Mouse (Mus musculus): ENCODE measurements around the gene Mgat5. TPM values are rescaled to one million over a fixed set of nuclear protein-coding genes. Genes with fewer than 3 reads are reported as not detected.

The Mgat5 gene
- polyA plus RNA-seq, 1 experiment from 2014 or later: 4.9 TPM

GRCm38 (mm10) chr1:127316651-127317050 lies 111.8 kb downstream of the Mgat5 start:
- WGBS: 86% methylated on average over 6 of the region's 6 CpGs
- H3K36me3 ChIP-seq (replicated peaks): peaks cover 7% of the 10 kb centered on the region; the same call in 1 of the 2 replicates
- H3K4me3 ChIP-seq: no peak overlapping the region
- no peaks in the 10 kb centered on the region for H3K9me3 ChIP-seq
- no peak for DNase-seq (ENCODE audit: low spot score)
- no peaks in the 10 kb centered on the region for H3K27me3 ChIP-seq (replicated peaks; ENCODE audit: low read depth, poor library complexity, severe bottlenecking)
- H3K4me1 ChIP-seq: peaks cover 22% of the 10 kb centered on the region
- H3K27ac ChIP-seq (replicated peaks): no peak overlapping the region

- no peak overlapping the region for H3K4me3 ChIP-seq
- peaks cover 7% of the 10 kb centered on the region; the same call in 1 of the 2 replicates for H3K36me3 ChIP-seq (replicated peaks)
- H3K9me3 ChIP-seq: no peaks in the 10 kb centered on the region
- no peaks in the 10 kb centered on the region for H3K27me3 ChIP-seq (replicated peaks; ENCODE audit: low read depth, poor library complexity, severe bottlenecking)
- H3K4me1 ChIP-seq: peaks cover 22% of the 10 kb centered on the region
- H3K27ac ChIP-seq (replicated peaks): no peak overlapping the region
- DNase-seq (ENCODE audit: low spot score): peak; percentile 22
- 72% methylated on average over 9 of the region's 9 CpGs for WGBS
Measured at GRCm38 (mm10) chr1:127317541-127317940, 112.7 kb downstream of the Mgat5 start.

- no peaks in the 10 kb centered on the region for H3K9me3 ChIP-seq
- no peaks in the 10 kb centered on the region for H3K27me3 ChIP-seq (replicated peaks; ENCODE audit: low read depth, poor library complexity, severe bottlenecking)
- DNase-seq (ENCODE audit: low spot score): no peak
- H3K27ac ChIP-seq (replicated peaks): no peak overlapping the region
- 88% methylated on average over 7 of the region's 7 CpGs for WGBS
- H3K4me1 ChIP-seq: peaks cover 21% of the 10 kb centered on the region
- H3K36me3 ChIP-seq (replicated peaks): peaks cover 12% of the 10 kb centered on the region; the same call in 1 of the 2 replicates
- H3K4me3 ChIP-seq: no peak overlapping the region
Measured at GRCm38 (mm10) chr1:127318486-127318885, 113.7 kb downstream of the Mgat5 start.

GRCm38 (mm10) chr1:127319768-127320167 lies 115.0 kb downstream of the Mgat5 start:
- no peaks in the 10 kb centered on the region for H3K27me3 ChIP-seq (replicated peaks; ENCODE audit: low read depth, poor library complexity, severe bottlenecking)

GRCm38 (mm10) chr1:127320956-127321355 lies 116.1 kb downstream of the Mgat5 start:
- no peaks in the 10 kb centered on the region for H3K27me3 ChIP-seq (replicated peaks; ENCODE audit: low read depth, poor library complexity, severe bottlenecking)
- peaks cover 20% of the 10 kb centered on the region; the same call in 1 of the 2 replicates for H3K36me3 ChIP-seq (replicated peaks)
- no peak for DNase-seq (ENCODE audit: low spot score)
- WGBS: 84% methylated on average over 10 of the region's 10 CpGs
- no peak overlapping the region for H3K4me3 ChIP-seq
- H3K27ac ChIP-seq (replicated peaks): no peak overlapping the region
- peaks cover 11% of the 10 kb centered on the region for H3K4me1 ChIP-seq
- no peaks in the 10 kb centered on the region for H3K9me3 ChIP-seq

More at GRCm38 (mm10) chr1:127319768-127320167, 115.0 kb downstream of the Mgat5 start:
- Histone ChIP-seq H3K4me3 (no peak overlapping the region), H3K9me3 (no peaks in the 10 kb centered on the region), H3K36me3 (replicated peaks) (peaks cover 20% of the 10 kb centered on the region; the same call in 1 of the 2 replicates), H3K27ac (replicated peaks) (no peak overlapping the region), H3K4me1 (peaks cover 11% of the 10 kb centered on the region)
- 78% methylated on average over 6 of the region's 6 CpGs for WGBS
- DNase-seq (ENCODE audit: low spot score): no peak

- Histone ChIP-seq H3K27me3 (replicated peaks; ENCODE audit: low read depth, poor library complexity, severe bottlenecking) (no peaks in the 10 kb centered on the region), H3K36me3 (replicated peaks) (peaks cover 20% of the 10 kb centered on the region; the same call in 1 of the 2 replicates), H3K4me3 (no peak overlapping the region), H3K9me3 (no peaks in the 10 kb centered on the region), H3K4me1 (peaks cover 11% of the 10 kb centered on the region), H3K27ac (replicated peaks) (no peak overlapping the region)
- WGBS: 73% methylated on average over 3 of the region's 3 CpGs
- DNase-seq (ENCODE audit: low spot score): no peak
Measured at GRCm38 (mm10) chr1:127321638-127322037, 116.8 kb downstream of the Mgat5 start.

GRCm38 (mm10) chr1:127322169-127322805 lies 117.5 kb downstream of the Mgat5 start:
- 78% methylated on average over 5 of the region's 5 CpGs for WGBS
- H3K36me3 ChIP-seq (replicated peaks): peaks cover 20% of the 10 kb centered on the region; the same call in 1 of the 2 replicates
- DNase-seq (ENCODE audit: low spot score): no peak

GRCm38 (mm10) chr1:127325601-127326198 lies 120.9 kb downstream of the Mgat5 start:
- Histone ChIP-seq H3K27me3 (replicated peaks; ENCODE audit: low read depth, poor library complexity, severe bottlenecking) (no peaks in the 10 kb centered on the region), H3K36me3 (replicated peaks) (peaks cover 17% of the 10 kb centered on the region; the same call in 1 of the 2 replicates), H3K9me3 (no peaks in the 10 kb centered on the region), H3K27ac (replicated peaks) (no peak overlapping the region), H3K4me1 (peaks cover 10% of the 10 kb centered on the region), H3K4me3 (no peak overlapping the region)
- DNase-seq (ENCODE audit: low spot score): no peak
- 84% methylated on average over 8 of the region's 8 CpGs for WGBS

More at GRCm38 (mm10) chr1:127322169-127322805, 117.5 kb downstream of the Mgat5 start:
- no peak overlapping the region for H3K4me3 ChIP-seq
- H3K27ac ChIP-seq (replicated peaks): no peak overlapping the region
- H3K4me1 ChIP-seq: peaks cover 10% of the 10 kb centered on the region
- H3K27me3 ChIP-seq (replicated peaks; ENCODE audit: low read depth, poor library complexity, severe bottlenecking): no peaks in the 10 kb centered on the region
- H3K9me3 ChIP-seq: no peaks in the 10 kb centered on the region

GRCm38 (mm10) chr1:127327773-127328172 lies 123.0 kb downstream of the Mgat5 start:
- DNase-seq (ENCODE audit: low spot score): no peak
- WGBS: 77% methylated on average over 6 of the region's 6 CpGs
- Histone ChIP-seq H3K4me1 (peaks cover 10% of the 10 kb centered on the region), H3K9me3 (no peaks in the 10 kb centered on the region), H3K4me3 (no peak overlapping the region), H3K27me3 (replicated peaks; ENCODE audit: low read depth, poor library complexity, severe bottlenecking) (no peaks in the 10 kb centered on the region), H3K27ac (replicated peaks) (no peak overlapping the region), H3K36me3 (replicated peaks) (peaks cover 11% of the 10 kb centered on the region; the same call in 1 of the 2 replicates)

GRCm38 (mm10) chr1:127328354-127328875 lies 123.6 kb downstream of the Mgat5 start:
- 33% methylated on average over 5 of the region's 5 CpGs for WGBS
- no peak for DNase-seq (ENCODE audit: low spot score)
- H3K36me3 ChIP-seq (replicated peaks): peaks cover 8% of the 10 kb centered on the region; the same call in 1 of the 2 replicates
- no peaks in the 10 kb centered on the region for H3K9me3 ChIP-seq
- no peak overlapping the region for H3K27ac ChIP-seq (replicated peaks)
- no peaks in the 10 kb centered on the region for H3K27me3 ChIP-seq (replicated peaks; ENCODE audit: low read depth, poor library complexity, severe bottlenecking)
- no peak overlapping the region for H3K4me3 ChIP-seq
- peaks cover 10% of the 10 kb centered on the region for H3K4me1 ChIP-seq

- no peak for DNase-seq (ENCODE audit: low spot score)
- Histone ChIP-seq H3K9me3 (no peaks in the 10 kb centered on the region), H3K27ac (replicated peaks) (no peak overlapping the region), H3K4me3 (no peak overlapping the region), H3K36me3 (replicated peaks) (no peaks in the 10 kb centered on the region), H3K27me3 (replicated peaks; ENCODE audit: low read depth, poor library complexity, severe bottlenecking) (no peaks in the 10 kb centered on the region), H3K4me1 (peaks cover 10% of the 10 kb centered on the region)
- 83% methylated on average over 6 of the region's 6 CpGs for WGBS
Measured at GRCm38 (mm10) chr1:127329810-127330209, 125.0 kb downstream of the Mgat5 start.

- DNase-seq (ENCODE audit: low spot score): no peak
- Histone ChIP-seq H3K9me3 (no peaks in the 10 kb centered on the region), H3K27me3 (replicated peaks; ENCODE audit: low read depth, poor library complexity, severe bottlenecking) (no peaks in the 10 kb centered on the region), H3K4me3 (no peak overlapping the region), H3K4me1 (peaks cover 10% of the 10 kb centered on the region), H3K36me3 (replicated peaks) (no peaks in the 10 kb centered on the region), H3K27ac (replicated peaks) (no peak overlapping the region)
- 83% methylated on average over 10 of the region's 10 CpGs for WGBS
Measured at GRCm38 (mm10) chr1:127337740-127338139, 132.9 kb downstream of the Mgat5 start.
